Mouse (Mus musculus) MEL (cell line): ENCODE results near the gene D17Wsu92e. TPM values are rescaled to one million over a fixed set of nuclear protein-coding genes. Genes with fewer than 3 reads are reported as not detected.

ENCODE experiments used
- DNase-seq: peaks from one replicate; pipeline ENCODE4 v3.0.0; 2011; ENCODE audit warnings: low read depth, low spot score
- H3K27ac ChIP-seq: 2 replicates; pipeline ENCODE4 v1.5.1; 2012; ENCODE audit warnings: low read depth, mild to moderate bottlenecking, control low read depth, low read length, moderate library complexity; ENCODE audit not compliant: control insufficient read depth
- H3K27me3 ChIP-seq, 2 experiments: fragments of 150-350 bp in 1 of 2; sonication (generic) in 1 of 2; 2 replicates each; pipeline ENCODE4 v1.6.1; 2012; ENCODE audit warnings: low read length in 2 of 2, mild to moderate bottlenecking in 2 of 2, improper control_type of control experiment in 1 of 2, moderate library complexity in 1 of 2; ENCODE audit not compliant: insufficient read depth in 2 of 2, control insufficient read depth in 1 of 2
- H3K36me3 ChIP-seq, 2 experiments: 2 replicates each; pipeline ENCODE4 v1.6.1; 2012 to 2014; ENCODE audit warnings: low read length in 2 of 2, improper control_type of control experiment in 1 of 2, inconsistent platforms in 1 of 2, mild to moderate bottlenecking in 1 of 2; ENCODE audit not compliant: insufficient read depth in 2 of 2, control insufficient read depth in 1 of 2
- H3K4me1 ChIP-seq, 2 experiments: fragments of 150-350 bp in 1 of 2; sonication (generic) in 1 of 2; 2 replicates each; pipeline ENCODE4 v1.6.1; 2012; ENCODE audit warnings: low read length in 2 of 2, improper control_type of control experiment in 1 of 2, mild to moderate bottlenecking in 1 of 2; ENCODE audit not compliant: insufficient read depth in 2 of 2, control insufficient read depth in 1 of 2
- H3K4me3 ChIP-seq, 2 experiments: fragments of 150-350 bp in 1 of 2; sonication (generic) in 1 of 2; 2 replicates each; pipeline ENCODE4 v1.5.1; 2012; ENCODE audit warnings: low read depth in 2 of 2, low read length in 2 of 2, mild to moderate bottlenecking in 2 of 2, moderate library complexity in 2 of 2, control low read depth in 1 of 2, improper control_type of control experiment in 1 of 2; ENCODE audit not compliant: control insufficient read depth in 1 of 2, insufficient read depth in 1 of 2
- H3K79me2 ChIP-seq: 2 replicates; pipeline ENCODE4 v1.6.1; 2012; ENCODE audit warnings: mild to moderate bottlenecking, low read length, moderate library complexity; ENCODE audit not compliant: control insufficient read depth, poor library complexity, insufficient read depth
- H3K9ac ChIP-seq: 2 replicates; pipeline ENCODE4 v1.6.1; 2012; ENCODE audit warnings: low read depth, mild to moderate bottlenecking, control low read depth, low read length, moderate library complexity; ENCODE audit not compliant: control insufficient read depth, poor library complexity, severe bottlenecking
- H3K9me3 ChIP-seq: fragments of 150-350 bp; sonication (generic); replicated peaks from 2 replicates; pipeline ENCODE4 v1.6.1; 2012; ENCODE audit warnings: mild to moderate bottlenecking, low read length, improper control_type of control experiment, moderate library complexity; ENCODE audit not compliant: insufficient read depth
- BHLHE40 ChIP-seq: IDR thresholded peaks from 2 replicates; pipeline ENCODE4 v1.6.1; 2012; ENCODE audit warnings: low read depth, mild to moderate bottlenecking, inconsistent platforms, low read length, improper control_type of control experiment, borderline replicate concordance
- CHD2 ChIP-seq: IDR thresholded peaks from 2 replicates; pipeline ENCODE4 v1.6.1; 2011; ENCODE audit warnings: low read length, improper control_type of control experiment
- E2F4 ChIP-seq: IDR thresholded peaks from 2 replicates; pipeline ENCODE4 v1.6.1; 2011; ENCODE audit warnings: low read depth, low read length, improper control_type of control experiment, borderline replicate concordance
- GATA1 ChIP-seq: IDR thresholded peaks from 2 replicates; pipeline ENCODE4 v1.6.1; 2011; ENCODE audit warnings: low read depth, low read length, improper control_type of control experiment
- HCFC1 ChIP-seq: IDR thresholded peaks from 2 replicates; pipeline ENCODE4 v1.6.1; 2012; ENCODE audit warnings: low read depth, mild to moderate bottlenecking, inconsistent platforms, low read length, improper control_type of control experiment, moderate library complexity
- JUND ChIP-seq: IDR thresholded peaks from 2 replicates; pipeline ENCODE4 v1.6.1; 2011; ENCODE audit warnings: low read depth, mild to moderate bottlenecking, improper control_type of control experiment, low read length
- MAFK ChIP-seq: IDR thresholded peaks from 2 replicates; pipeline ENCODE4 v1.6.1; 2011; ENCODE audit warnings: low read depth, mild to moderate bottlenecking, low read length, improper control_type of control experiment, borderline replicate concordance
- MAZ ChIP-seq: IDR thresholded peaks from 2 replicates; pipeline ENCODE4 v1.6.1; 2012; ENCODE audit warnings: low read depth, mild to moderate bottlenecking, inconsistent platforms, low read length, improper control_type of control experiment
- NELFE ChIP-seq: IDR thresholded peaks from 2 replicates; pipeline ENCODE4 v1.6.1; 2011; ENCODE audit warnings: low read depth, low read length, improper control_type of control experiment
- POLR2A ChIP-seq, 2 experiments: IDR thresholded peaks; 2 replicates each; pipeline ENCODE4 v1.6.1; 2011 to 2012; ENCODE audit warnings: low read length in 2 of 2, mild to moderate bottlenecking in 2 of 2, control low read depth in 1 of 2, improper control_type of control experiment in 1 of 2, low read depth in 1 of 2, moderate library complexity in 1 of 2; ENCODE audit not compliant: control insufficient read depth in 1 of 2, insufficient read depth in 1 of 2, poor library complexity in 1 of 2
- POLR2AphosphoS2 ChIP-seq: IDR thresholded peaks from 2 replicates; pipeline ENCODE4 v1.6.1; 2011; ENCODE audit warnings: low read length, improper control_type of control experiment
- RCOR1 ChIP-seq: IDR thresholded peaks from 2 replicates; pipeline ENCODE4 v1.6.1; 2012; ENCODE audit warnings: low read depth, mild to moderate bottlenecking, inconsistent platforms, low read length, improper control_type of control experiment
- SIN3A ChIP-seq: IDR thresholded peaks from 2 replicates; pipeline ENCODE4 v1.6.1; 2012; ENCODE audit warnings: low read length, improper control_type of control experiment, inconsistent platforms
- SMC3 ChIP-seq: IDR thresholded peaks from 2 replicates; pipeline ENCODE4 v1.6.1; 2011; ENCODE audit warnings: low read depth, low read length, improper control_type of control experiment
- TBP ChIP-seq: IDR thresholded peaks from 2 replicates; pipeline ENCODE4 v1.8.0; 2011; ENCODE audit warnings: low read depth, low read length, improper control_type of control experiment
- USF1 ChIP-seq: IDR thresholded peaks from 2 replicates; pipeline ENCODE4 v1.6.1; 2014; ENCODE audit warnings: low read depth, mild to moderate bottlenecking, inconsistent platforms, low read length, improper control_type of control experiment, moderate library complexity
- polyA plus RNA-seq, 2 experiments: library from polyadenylated mRNA; stranded (reverse) in 1 of 2; unstranded in 1 of 2; fragments of >175 nt in 1 of 2; fragments of >200 nt in 1 of 2; gene quantifications; 2 replicates each; pipeline versions ENCODE4 v1.2.1 to v1.2.4; 2012; ENCODE audit warnings: low replicate concordance in 2 of 2, low read depth in 1 of 2; ENCODE audit not compliant: insufficient read length in 2 of 2, insufficient read depth in 1 of 2, missing spikeins in 1 of 2
- total RNA-seq: library from RNA; depleted of rRNA; stranded (reverse); fragments of 300-350 nt; gene quantifications from 2 replicates; pipeline ENCODE4 v1.2.3, GENCODE M21; 2012

The D17Wsu92e gene
- total and polyA plus RNA-seq, 3 experiments: 72.5 to 108 TPM; not detected in 1

- Histone ChIP-seq H3K27ac (no peak overlapping the region), H3K36me3 (peaks cover 8 to 17% of the 10 kb centered on the region in 2 experiments), H3K4me3 (no peak overlapping the region), H3K9ac (no peak overlapping the region), H3K9me3 (no peaks in the 10 kb centered on the region), H3K27me3 (no peaks in the 10 kb centered on the region), H3K4me1 (peaks cover 2 to 12% of the 10 kb centered on the region in 2 experiments; a peak in 2 of 4 replicates), H3K79me2 (peaks cover 87% of the 10 kb centered on the region)
- TF ChIP-seq SIN3A (no peak), E2F4 (no peak), RCOR1 (no peak), CHD2 (no peak), MAFK (no peak)
- DNase-seq: no peak
Observed at GRCm38 (mm10) chr17:27804156-27804690, 16.2 kb downstream of the D17Wsu92e start.

- Histone ChIP-seq H3K27me3 (no peaks in the 10 kb centered on the region), H3K79me2 (peaks cover 89% of the 10 kb centered on the region), H3K4me3 (no peak overlapping the region), H3K27ac (no peak overlapping the region), H3K36me3 (peaks cover 8 to 17% of the 10 kb centered on the region in 2 experiments), H3K9ac (no peak overlapping the region), H3K9me3 (no peaks in the 10 kb centered on the region), H3K4me1 (peaks cover 2 to 12% of the 10 kb centered on the region in 2 experiments; a peak in 2 of 4 replicates)
- TF ChIP-seq BHLHE40 (no peak), POLR2A (IDR thresholded peaks at IDR 0.05; ENCODE audit: control insufficient read depth in 1 of 2, insufficient read depth in 1 of 2, low read depth in 1 of 2, low read length in 2 of 2, poor library complexity in 1 of 2) (no peak), RCOR1 (no peak), HCFC1 (no peak), NELFE (no peak), JUND (no peak), GATA1 (no peak), TBP (no peak), POLR2AphosphoS2 (no peak), SIN3A (no peak), MAZ (no peak), USF1 (no peak), SMC3 (no peak)
- DNase-seq: no peak
Observed at GRCm38 (mm10) chr17:27803752-27804151, 16.7 kb downstream of the D17Wsu92e start.
